Mouse (Mus musculus) ES-Bruce4 (cell line): ENCODE measurements at regions not wholly inside any gene's neighbourhood (a gene's known extent, or its start where the extent isn't known, plus 50 kb on each side); places are given as distances from the start of the nearest gene placed in this dataset.

Experiments
- H3K27ac ChIP-seq: 2 replicates; pipeline ENCODE4 v1.5.1; 2012; ENCODE audit warnings: low read length, inconsistent platforms; ENCODE audit not compliant: insufficient read depth
- H3K27me3 ChIP-seq: 2 replicates; pipeline ENCODE4 v1.6.1; 2012; ENCODE audit warnings: mild to moderate bottlenecking, low read length, inconsistent platforms; ENCODE audit not compliant: control insufficient read depth, poor library complexity, insufficient read depth, severe bottlenecking
- H3K36me3 ChIP-seq: 2 replicates; pipeline ENCODE4 v1.6.1; 2012; ENCODE audit warnings: inconsistent platforms, mild to moderate bottlenecking, low read length, moderate library complexity; ENCODE audit not compliant: control insufficient read depth, poor library complexity, insufficient read depth, severe bottlenecking
- H3K4me1 ChIP-seq: one replicate; pipeline ENCODE4 v1.8.1; 2011; ENCODE audit warnings: low read length; ENCODE audit not compliant: control insufficient read depth, insufficient read depth
- H3K4me3 ChIP-seq: 2 replicates; pipeline ENCODE4 v1.5.1; 2011; ENCODE audit warnings: low read depth, mild to moderate bottlenecking, low read length
- H3K9ac ChIP-seq: 2 replicates; pipeline ENCODE4 v1.6.1; 2012; ENCODE audit warnings: low read depth, mild to moderate bottlenecking, inconsistent platforms; ENCODE audit not compliant: poor library complexity, severe bottlenecking
- H3K9me3 ChIP-seq: replicated peaks from 2 replicates; pipeline ENCODE4 v1.6.1; 2012; ENCODE audit warnings: mild to moderate bottlenecking, low read length, inconsistent platforms; ENCODE audit not compliant: control insufficient read depth, poor library complexity, insufficient read depth, severe bottlenecking
- CTCF ChIP-seq: IDR thresholded peaks from one replicate; pipeline ENCODE4 v1.8.1; 2011; ENCODE audit warnings: low read depth, low read length
- EP300 ChIP-seq: IDR thresholded peaks from 2 replicates; pipeline ENCODE4 v1.6.1; 2011; ENCODE audit warnings: low read depth, low read length; ENCODE audit not compliant: insufficient read depth
- POLR2A ChIP-seq: IDR thresholded peaks from one replicate; pipeline ENCODE4 v1.8.1; 2011; ENCODE audit warnings: low read length; ENCODE audit not compliant: insufficient read depth

GRCm38 (mm10) chr12:95329666-95330065 lies 362.4 kb upstream of the Flrt2 start:
- H3K27ac ChIP-seq: no peak overlapping the region

GRCm38 (mm10) chr12:95347786-95348185 lies 344.2 kb upstream of the Flrt2 start:
- no peak overlapping the region for H3K4me3 ChIP-seq
- no peak overlapping the region for H3K27ac ChIP-seq
- H3K36me3 ChIP-seq: no peaks in the 10 kb centered on the region
- no peaks in the 10 kb centered on the region for H3K9me3 ChIP-seq
- H3K9ac ChIP-seq: no peak overlapping the region
- TF ChIP-seq EP300 (no peak), POLR2A (no peak), CTCF (no peak)
- no peaks in the 10 kb centered on the region for H3K4me1 ChIP-seq
- H3K27me3 ChIP-seq: no peaks in the 10 kb centered on the region

More at GRCm38 (mm10) chr12:95329666-95330065, 362.4 kb upstream of the Flrt2 start:
- Histone ChIP-seq H3K4me1 (no peaks in the 10 kb centered on the region), H3K4me3 (no peak overlapping the region), H3K9ac (no peak overlapping the region), H3K9me3 (no peaks in the 10 kb centered on the region), H3K27me3 (no peaks in the 10 kb centered on the region), H3K36me3 (no peaks in the 10 kb centered on the region)
- TF ChIP-seq CTCF (no peak), POLR2A (no peak), EP300 (no peak)

GRCm38 (mm10) chr12:95355151-95355550 lies 336.9 kb upstream of the Flrt2 start:
- no peaks in the 10 kb centered on the region for H3K9me3 ChIP-seq

GRCm38 (mm10) chr12:95384248-95384964 lies 307.6 kb upstream of the Flrt2 start:
- no peak overlapping the region for H3K4me3 ChIP-seq
- no peaks in the 10 kb centered on the region for H3K36me3 ChIP-seq
- no peak for TF ChIP-seq POLR2A
- TF ChIP-seq CTCF: no peak
- TF ChIP-seq EP300: no peak
- no peak overlapping the region for H3K9ac ChIP-seq
- no peaks in the 10 kb centered on the region for H3K27me3 ChIP-seq
- no peaks in the 10 kb centered on the region for H3K9me3 ChIP-seq
- H3K27ac ChIP-seq: no peak overlapping the region
- H3K4me1 ChIP-seq: no peaks in the 10 kb centered on the region

More at GRCm38 (mm10) chr12:95355151-95355550, 336.9 kb upstream of the Flrt2 start:
- Histone ChIP-seq H3K4me1 (no peaks in the 10 kb centered on the region), H3K36me3 (no peaks in the 10 kb centered on the region), H3K27ac (no peak overlapping the region), H3K4me3 (no peak overlapping the region), H3K9ac (no peak overlapping the region), H3K27me3 (no peaks in the 10 kb centered on the region)
- TF ChIP-seq POLR2A: no peak
- no peak for TF ChIP-seq CTCF
- TF ChIP-seq EP300: no peak

- H3K27me3 ChIP-seq: no peaks in the 10 kb centered on the region
- H3K36me3 ChIP-seq: no peaks in the 10 kb centered on the region
- no peak overlapping the region for H3K4me3 ChIP-seq
- no peak overlapping the region for H3K9ac ChIP-seq
- no peaks in the 10 kb centered on the region for H3K4me1 ChIP-seq
- H3K27ac ChIP-seq: no peak overlapping the region
- no peaks in the 10 kb centered on the region for H3K9me3 ChIP-seq
- no peak for TF ChIP-seq POLR2A
- TF ChIP-seq EP300: no peak
- TF ChIP-seq CTCF: no peak
Observed at GRCm38 (mm10) chr12:95385688-95386087, 306.3 kb upstream of the Flrt2 start.

GRCm38 (mm10) chr12:95388185-95388584 lies 303.8 kb upstream of the Flrt2 start:
- H3K4me3 ChIP-seq: no peak overlapping the region
- TF ChIP-seq POLR2A (no peak), CTCF (no peak), EP300 (no peak)
- no peak overlapping the region for H3K27ac ChIP-seq
- H3K27me3 ChIP-seq: no peaks in the 10 kb centered on the region
- no peaks in the 10 kb centered on the region for H3K36me3 ChIP-seq
- H3K9me3 ChIP-seq: no peaks in the 10 kb centered on the region
- no peak overlapping the region for H3K9ac ChIP-seq
- no peaks in the 10 kb centered on the region for H3K4me1 ChIP-seq
